Mouse (Mus musculus) A20 (cell line): ENCODE measurements around the gene Gast.
"Not testable (repeated sequence)": the region's sequence is repeated elsewhere in the genome, so short reads cannot be mapped to it uniquely, and the experiment has no call there.

Experiments used
- DNase-seq: peaks from one replicate; pipeline ENCODE4 v3.0.0-alpha.2; 2011; ENCODE audit warnings: low read depth, low spot score

Gast gene

GRCm38 (mm10) chr11:100333944-100334457, at the start of gene Gast:
Gene Gast, plus strand, starts transcription at chr11:100334407.
- DNase-seq = no peak

GRCm38 (mm10) chr11:100284988-100285387, 49.2 kb upstream of the Gast start:
- no peak for DNase-seq

GRCm38 (mm10) chr11:100287024-100287423, 47.2 kb upstream of the Gast start:
- DNase-seq = no peak

- no peak for DNase-seq
Measured at GRCm38 (mm10) chr11:100288942-100289341, 45.3 kb upstream of the Gast start.

GRCm38 (mm10) chr11:100290235-100290634, 44.0 kb upstream of the Gast start:
- no peak for DNase-seq

GRCm38 (mm10) chr11:100292884-100293283, 41.3 kb upstream of the Gast start:
- no peak for DNase-seq

GRCm38 (mm10) chr11:100295308-100295707, 38.9 kb upstream of the Gast start:
- DNase-seq = peak; percentile 82

- DNase-seq = peak; percentile 33
Measured at GRCm38 (mm10) chr11:100297801-100298200, 36.4 kb upstream of the Gast start.

- peak; percentile 76 for DNase-seq
Measured at GRCm38 (mm10) chr11:100298274-100299036, 35.8 kb upstream of the Gast start.

GRCm38 (mm10) chr11:100300293-100300692, 33.9 kb upstream of the Gast start:
- DNase-seq = peak; percentile 66

GRCm38 (mm10) chr11:100301292-100301691, 32.9 kb upstream of the Gast start:
- no peak for DNase-seq

GRCm38 (mm10) chr11:100307900-100308299, 26.3 kb upstream of the Gast start:
- no peak for DNase-seq

GRCm38 (mm10) chr11:100308672-100309071, 25.5 kb upstream of the Gast start:
- DNase-seq = not testable (repeated sequence)

GRCm38 (mm10) chr11:100311656-100312055, 22.6 kb upstream of the Gast start:
- no peak for DNase-seq

GRCm38 (mm10) chr11:100312096-100312679, 22.0 kb upstream of the Gast start:
- no peak for DNase-seq

- no peak for DNase-seq
Measured at GRCm38 (mm10) chr11:100313424-100313823, 20.8 kb upstream of the Gast start.

- DNase-seq = no peak
Measured at GRCm38 (mm10) chr11:100315439-100315838, 18.8 kb upstream of the Gast start.

- no peak for DNase-seq
Measured at GRCm38 (mm10) chr11:100317826-100318380, 16.3 kb upstream of the Gast start.

GRCm38 (mm10) chr11:100318529-100319451, 15.4 kb upstream of the Gast start:
- peak; percentile 8 for DNase-seq

- peak; percentile 100 for DNase-seq
Measured at GRCm38 (mm10) chr11:100319492-100320171, 14.6 kb upstream of the Gast start, which contains the start of gene Eif1. Gene Eif1, plus strand, starts transcription at chr11:100319885.

GRCm38 (mm10) chr11:100320172-100320630, 14.0 kb upstream of the Gast start:
- peak; percentile 99 for DNase-seq
